Mouse (Mus musculus): ENCODE data around the gene Aagab. TPM values are rescaled to one million over a fixed set of nuclear protein-coding genes. Genes with fewer than 3 reads are reported as not detected.

Aagab gene
- polyA plus RNA-seq (2012; rRNA removed), result 33.0 and 33.3 TPM in 2 replicates

DNA sequence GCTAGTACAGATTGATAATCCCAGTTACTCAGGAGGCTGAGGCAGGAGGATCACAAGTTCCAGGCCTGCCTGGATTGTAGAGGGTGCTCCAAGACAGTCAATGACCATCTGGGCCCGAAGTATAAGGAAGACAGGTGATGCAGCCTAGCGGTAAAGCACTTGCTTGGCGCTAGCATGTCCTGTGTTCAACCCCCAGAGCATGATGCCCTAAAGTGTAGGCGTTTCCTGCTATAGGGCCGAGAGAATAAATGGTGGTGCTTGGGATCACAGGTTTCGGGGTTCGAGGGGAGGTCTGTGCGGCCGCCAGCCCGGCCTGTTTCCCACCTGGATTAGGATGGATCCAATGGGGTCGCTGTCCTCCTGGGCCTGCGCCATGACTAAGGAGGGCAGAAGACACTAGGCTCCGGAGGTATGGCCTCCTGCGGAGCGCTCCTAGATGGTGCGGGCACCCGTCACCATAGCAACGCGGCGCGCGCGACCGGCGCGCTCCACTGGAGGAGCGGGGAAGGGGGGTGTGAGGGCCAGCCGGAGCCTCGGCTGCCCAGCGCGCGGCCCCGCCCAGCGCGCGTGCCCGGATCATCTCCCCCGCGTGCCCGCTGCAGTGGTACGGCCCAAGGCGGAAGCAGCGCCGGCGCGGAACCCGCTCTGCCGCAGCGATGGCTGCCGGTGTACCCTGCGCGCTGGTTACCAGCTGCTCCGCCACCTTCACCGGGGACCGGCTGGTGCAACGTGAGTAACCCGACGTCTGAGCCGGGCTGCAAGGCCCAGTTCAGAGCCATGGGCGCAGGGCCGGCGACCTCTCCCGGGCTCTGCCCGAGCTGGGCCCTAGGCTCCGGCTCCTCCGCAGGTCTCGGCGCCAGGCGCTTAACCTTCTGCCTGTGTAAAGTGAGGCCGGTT, at the start of gene Aagab, which contains the start of gene Iqch:
TSS of gene Aagab (plus strand) at position 618 of the 897 bp plus-strand sequence.
TSS of gene Iqch (minus strand) at position 451 of the 897 bp plus-strand sequence.

Other genes starting within 250 kb of the Aagab start
- gene Map2k5, start 224.8 kb upstream of the Aagab start, polyA plus RNA-seq (2012; rRNA removed), result 32.3 TPM in 2 replicates
- gene 2300009A05Rik, start 203.4 kb upstream of the Aagab start, polyA plus RNA-seq (2012; rRNA removed), result 33.5 and 38.4 TPM in 2 replicates
- 0.04 and 0.05 TPM in 2 replicates for gene Iqch, start 167 bp upstream of the Aagab start, polyA plus RNA-seq (2012; rRNA removed)
- gene Smad3, start 155.3 kb downstream of the Aagab start, polyA plus RNA-seq (2012; rRNA removed), result 10.7 and 11.6 TPM in 2 replicates

Data from central nervous system, embryonic 18 days (tissue).